Mouse (Mus musculus) hindbrain, embryonic 15.5 days (tissue): ENCODE results near the gene Tmem50b. TPM values are rescaled to one million over a fixed set of nuclear protein-coding genes. Genes with fewer than 3 reads are reported as not detected.

Source experiments
- ATAC-seq: fragments of 200-750 bp; cut with Nextera tagmentation; 2 replicates; pipeline ENCODE4 v1.8.0; 2017; ENCODE audit warnings: low read depth, moderate number of reproducible peaks, moderate TSS enrichment; ENCODE audit not compliant: low FRiP score
- H3K27ac ChIP-seq: fragments of 300-500 bp; sonication (generic); replicated peaks from 2 replicates; pipeline ENCODE4 v1.5.1; 2015; ENCODE audit warnings: mild to moderate bottlenecking, inconsistent platforms
- H3K27me3 ChIP-seq: fragments of 300-500 bp; sonication (generic); 2 replicates; pipeline ENCODE4 v1.6.1; 2015; ENCODE audit warnings: control low read depth, inconsistent platforms
- H3K36me3 ChIP-seq: fragments of 300-500 bp; sonication (generic); 2 replicates; pipeline ENCODE4 v1.6.1; 2015; ENCODE audit warnings: control low read depth, inconsistent platforms
- H3K4me1 ChIP-seq: fragments of 300-500 bp; sonication (generic); replicated peaks from 2 replicates; pipeline ENCODE4 v1.6.1; 2015; ENCODE audit warnings: control low read depth, inconsistent platforms
- H3K4me2 ChIP-seq: fragments of 300-500 bp; sonication (generic); 2 replicates; pipeline ENCODE4 v1.6.1; 2015; ENCODE audit warnings: moderate library complexity, mild to moderate bottlenecking, inconsistent platforms
- H3K4me3 ChIP-seq: fragments of 300-500 bp; sonication (generic); 2 replicates; pipeline ENCODE4 v1.5.1; 2015; ENCODE audit warnings: mild to moderate bottlenecking, inconsistent platforms
- H3K9ac ChIP-seq: fragments of 300-500 bp; sonication (generic); 2 replicates; pipeline ENCODE4 v1.6.1; 2015; ENCODE audit warnings: inconsistent platforms
- H3K9me3 ChIP-seq: fragments of 300-500 bp; sonication (generic); 2 replicates; pipeline ENCODE4 v1.6.1; 2016; ENCODE audit warnings: control low read depth, inconsistent platforms
- WGBS: fragments of 180-500 bp; shearing (Covaris S2); methylation state at CpG from one replicate; pipeline ENCODE4 v1.1.7; 2015; 5-methylcytosine and 5-hydroxymethylcytosine counted together
- polyA plus RNA-seq: library from polyadenylated mRNA; unstranded; fragments of >200 nt; fragmentation: Nextera tagmentation; extraction: Ambion mirVana; gene quantifications from 2 replicates; pipeline ENCODE4 v1.2.1, GENCODE M21; 2015

Gene Tmem50b
- polyA plus RNA-seq, 1 experiment from 2014 or later: 99.3 TPM

DNA sequence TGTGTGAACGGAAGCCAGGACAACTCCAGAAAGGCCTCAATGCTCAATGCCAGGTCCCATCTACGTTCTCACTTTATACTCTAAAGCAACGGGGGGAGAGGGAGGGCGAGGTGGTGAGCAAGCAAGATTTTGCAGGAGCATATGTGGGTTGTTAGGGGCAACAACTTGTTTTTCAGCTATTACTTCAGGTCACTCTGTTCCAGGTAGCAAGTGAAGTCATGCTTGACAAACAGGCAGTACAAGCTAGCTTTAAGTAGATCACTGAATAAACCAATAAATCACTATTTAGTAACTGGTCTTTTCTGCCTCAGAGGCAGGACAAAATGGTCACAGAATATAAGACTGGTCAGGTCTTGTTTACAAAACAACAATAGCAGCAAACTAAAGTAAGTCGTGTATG, 12.0 kb downstream of the Tmem50b start:
- Histone ChIP-seq H3K36me3 (peaks cover 17% of the 10 kb centered on the region), H3K9me3 (no peaks in the 10 kb centered on the region), H3K27ac (no peak overlapping the region), H3K9ac (no peak overlapping the region), H3K4me1 (no peaks in the 10 kb centered on the region), H3K4me3 (no peak overlapping the region), H3K4me2 (no peak overlapping the region), H3K27me3 (no peaks in the 10 kb centered on the region)
- 89% methylated on average over 5 of the region's 5 CpGs for WGBS
- no peak for ATAC-seq

GRCm38 (mm10) chr16:91582307-91582706, 15.3 kb downstream of the Tmem50b start:
- H3K27me3 ChIP-seq: no peaks in the 10 kb centered on the region
- no peaks in the 10 kb centered on the region for H3K9me3 ChIP-seq
- no peaks in the 10 kb centered on the region for H3K4me1 ChIP-seq
- H3K9ac ChIP-seq: no peak overlapping the region
- no peak overlapping the region for H3K27ac ChIP-seq
- ATAC-seq: no peak
- H3K36me3 ChIP-seq: peaks cover 23% of the 10 kb centered on the region
- 73% methylated on average over 2 of the region's 2 CpGs for WGBS
- no peak overlapping the region for H3K4me2 ChIP-seq
- H3K4me3 ChIP-seq: no peak overlapping the region

GRCm38 (mm10) chr16:91578980-91579720, 18.4 kb downstream of the Tmem50b start:
- no peak overlapping the region for H3K27ac ChIP-seq
- H3K4me2 ChIP-seq: no peak overlapping the region
- 81% methylated on average over 14 of the region's 14 CpGs for WGBS
- H3K9me3 ChIP-seq: no peaks in the 10 kb centered on the region
- ATAC-seq: no peak
- H3K9ac ChIP-seq: no peak overlapping the region
- no peaks in the 10 kb centered on the region for H3K4me1 ChIP-seq
- H3K27me3 ChIP-seq: no peaks in the 10 kb centered on the region
- H3K4me3 ChIP-seq: no peak overlapping the region
- H3K36me3 ChIP-seq: peaks cover 15% of the 10 kb centered on the region

DNA sequence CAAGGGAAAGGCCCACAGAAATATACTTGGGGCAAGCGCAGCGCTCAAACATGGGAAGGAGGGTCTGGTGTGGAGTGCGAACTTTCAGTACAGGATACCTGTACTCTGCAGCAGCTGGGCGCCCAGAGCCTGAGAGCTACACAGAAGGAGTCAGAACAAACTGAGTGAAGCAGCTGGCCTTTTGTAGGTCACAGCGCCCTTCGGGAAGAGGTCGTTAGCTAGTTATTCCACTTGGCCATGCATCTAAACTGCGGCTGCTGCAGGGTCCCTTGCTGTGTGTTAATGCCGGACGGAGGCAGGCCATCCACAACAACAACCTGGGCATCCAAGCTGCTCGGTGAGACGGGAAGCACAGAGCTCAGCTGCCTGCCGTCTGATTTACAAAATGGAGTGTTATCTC, 22.4 kb downstream of the Tmem50b start:
- Histone ChIP-seq H3K27ac (no peak overlapping the region), H3K9me3 (no peaks in the 10 kb centered on the region), H3K27me3 (no peaks in the 10 kb centered on the region), H3K4me3 (no peak overlapping the region), H3K9ac (no peak overlapping the region), H3K4me1 (no peaks in the 10 kb centered on the region), H3K4me2 (no peak overlapping the region), H3K36me3 (peaks cover 11% of the 10 kb centered on the region; the same call in 1 of the 2 replicates)
- no peak for ATAC-seq
- WGBS: 68% methylated on average over 13 of the region's 13 CpGs

DNA sequence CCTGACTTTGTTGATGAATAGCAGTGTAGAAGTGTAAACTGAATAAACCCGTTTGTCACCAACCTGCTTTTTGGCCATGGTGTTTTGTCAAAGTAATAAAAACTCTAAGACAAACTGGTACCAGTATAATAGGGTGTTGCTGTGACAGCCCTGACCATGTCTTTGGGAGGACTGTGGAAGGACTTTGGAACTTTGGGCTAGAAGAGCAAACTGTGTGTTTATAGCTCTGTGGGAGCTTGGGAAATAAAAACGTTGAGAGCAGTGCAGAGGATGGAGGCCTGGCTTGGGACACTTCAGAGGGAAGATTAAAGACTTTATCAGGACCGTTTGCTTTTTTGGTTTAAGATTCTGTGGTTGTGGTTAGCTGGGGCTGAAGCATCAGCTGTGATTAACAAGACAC, 26.5 kb downstream of the Tmem50b start:
- H3K4me1 ChIP-seq: no peaks in the 10 kb centered on the region
- H3K4me3 ChIP-seq: no peak overlapping the region
- no peaks in the 10 kb centered on the region for H3K27me3 ChIP-seq
- H3K36me3 ChIP-seq: 0 out of 2 replicates have a peak, but pooled peaks cover 3% of the 10 kb centered on the region
- no peak overlapping the region for H3K4me2 ChIP-seq
- H3K27ac ChIP-seq: no peak overlapping the region
- no peak overlapping the region for H3K9ac ChIP-seq
- 78% methylated on average over 3 of the region's 3 CpGs for WGBS
- ATAC-seq: no peak
- no peaks in the 10 kb centered on the region for H3K9me3 ChIP-seq

DNA sequence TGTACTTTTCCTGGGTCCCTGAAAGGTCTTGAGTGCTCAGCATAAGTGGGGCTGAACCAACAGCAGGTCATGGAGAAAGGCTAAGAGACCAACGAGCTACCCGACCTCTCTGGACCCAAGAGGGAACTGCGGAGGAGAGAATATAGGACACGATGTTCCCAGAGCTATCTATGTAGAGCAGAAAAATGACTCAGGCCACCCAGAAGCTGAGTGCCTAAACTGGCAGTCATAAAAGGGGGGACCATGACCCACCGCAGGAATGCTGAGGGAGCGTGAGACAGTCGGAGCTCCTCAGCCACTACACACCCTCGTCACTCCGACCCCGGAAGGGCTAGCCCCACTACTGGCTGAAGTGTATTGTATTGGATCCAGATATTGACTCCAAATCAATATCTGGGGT, 28.6 kb downstream of the Tmem50b start:
- Histone ChIP-seq H3K27ac (no peak overlapping the region), H3K4me1 (no peaks in the 10 kb centered on the region), H3K9ac (no peak overlapping the region), H3K36me3 (peaks cover 11% of the 10 kb centered on the region), H3K9me3 (no peaks in the 10 kb centered on the region), H3K27me3 (no peaks in the 10 kb centered on the region), H3K4me2 (no peak overlapping the region), H3K4me3 (no peak overlapping the region)
- no peak for ATAC-seq
- WGBS: 86% methylated on average over 10 of the region's 10 CpGs

DNA sequence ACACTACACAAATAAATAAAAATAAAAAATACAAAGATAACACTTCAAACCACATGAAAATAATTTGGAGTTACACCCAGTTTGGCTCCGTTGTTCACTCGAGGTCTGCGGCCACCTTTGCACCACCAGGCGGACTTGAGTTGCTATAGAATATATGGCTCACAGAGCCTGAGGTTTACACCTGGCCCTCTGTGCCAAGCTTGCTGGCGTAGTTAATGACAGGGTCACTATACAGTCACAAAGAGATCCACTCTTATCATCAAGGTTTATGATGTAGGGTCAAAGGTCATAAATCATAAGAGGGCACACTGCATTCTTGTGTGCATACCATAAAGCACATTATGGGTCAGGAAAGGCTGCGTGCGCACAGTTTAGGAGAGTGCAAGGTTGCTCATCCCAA, 31.6 kb downstream of the Tmem50b start:
- whole genome bisulfite sequencing: 89% methylated on average over 7 of the region's 7 CpGs
- H3K9me3 ChIP-seq: no peaks in the 10 kb centered on the region

GRCm38 (mm10) chr16:91565292-91565951, 32.2 kb downstream of the Tmem50b start:
- Histone ChIP-seq H3K4me1 (no peaks in the 10 kb centered on the region), H3K36me3 (peaks cover 35% of the 10 kb centered on the region)
- 67% methylated on average over 9 of the region's 9 CpGs for WGBS

More for the DNA sequence above, 31.6 kb downstream of the Tmem50b start:
- Histone ChIP-seq H3K27ac (no peak overlapping the region), H3K4me3 (no peak overlapping the region), H3K36me3 (peaks cover 32% of the 10 kb centered on the region), H3K4me2 (no peak overlapping the region), H3K27me3 (no peaks in the 10 kb centered on the region), H3K9ac (no peak overlapping the region), H3K4me1 (no peaks in the 10 kb centered on the region)
- no peak for ATAC-seq

DNA sequence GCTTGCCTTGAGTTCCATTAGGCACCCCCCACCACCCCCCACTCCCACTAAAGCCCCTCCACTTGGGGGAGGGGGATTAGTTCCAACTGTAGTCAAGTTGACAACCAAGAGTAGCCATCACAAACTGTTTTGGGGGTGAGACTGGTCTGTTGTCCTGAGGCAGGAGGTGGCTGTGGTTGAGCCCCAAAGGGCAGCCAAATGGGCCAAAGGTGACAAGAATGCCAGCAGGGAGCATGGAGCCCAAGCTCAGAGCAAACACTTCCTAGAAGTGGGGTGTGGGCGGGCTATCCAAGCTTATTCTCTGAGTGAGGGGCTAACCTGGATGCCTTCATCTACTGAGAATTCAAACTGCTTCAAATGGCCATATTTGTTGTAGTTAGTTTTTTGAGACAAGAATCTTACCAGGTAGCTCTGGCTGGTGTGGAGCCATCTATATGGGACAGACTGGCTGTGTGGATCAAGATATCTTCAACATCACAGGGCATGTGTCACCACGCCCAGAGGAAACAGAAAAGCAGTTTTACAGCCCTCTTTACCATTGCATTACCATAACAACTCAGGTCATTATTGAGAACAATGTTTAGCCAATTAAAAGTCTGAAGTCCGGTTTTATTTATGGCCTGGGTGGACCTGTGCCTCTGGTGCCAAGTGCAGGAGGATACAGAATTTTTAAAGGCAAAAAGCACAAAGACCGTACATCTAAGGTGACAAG, 32.9 kb downstream of the Tmem50b start:
- H3K4me1 ChIP-seq: no peaks in the 10 kb centered on the region

More at GRCm38 (mm10) chr16:91565292-91565951, 32.2 kb downstream of the Tmem50b start:
- Histone ChIP-seq H3K27me3 (no peaks in the 10 kb centered on the region), H3K27ac (no peak overlapping the region), H3K9me3 (no peaks in the 10 kb centered on the region), H3K9ac (no peak overlapping the region), H3K4me3 (no peak overlapping the region), H3K4me2 (no peak overlapping the region)
- ATAC-seq: no peak

GRCm38 (mm10) chr16:91561541-91562457, 35.8 kb downstream of the Tmem50b start:
- Histone ChIP-seq H3K4me1 (no peaks in the 10 kb centered on the region), H3K27me3 (no peaks in the 10 kb centered on the region), H3K27ac (no peak overlapping the region), H3K36me3 (peaks cover 47% of the 10 kb centered on the region), H3K9me3 (no peaks in the 10 kb centered on the region), H3K4me2 (no peak overlapping the region), H3K9ac (no peak overlapping the region), H3K4me3 (no peak overlapping the region)
- ATAC-seq: no peak
- 70% methylated on average over 38 of the region's 38 CpGs for WGBS

More for the DNA sequence above, 32.9 kb downstream of the Tmem50b start:
- Histone ChIP-seq H3K27ac (no peak overlapping the region), H3K9me3 (no peaks in the 10 kb centered on the region), H3K4me3 (no peak overlapping the region), H3K27me3 (no peaks in the 10 kb centered on the region), H3K4me2 (no peak overlapping the region), H3K9ac (no peak overlapping the region), H3K36me3 (peaks cover 37% of the 10 kb centered on the region)
- no peak for ATAC-seq
- 82% methylated on average over 4 of the region's 4 CpGs for WGBS

- Histone ChIP-seq H3K4me3 (no peak overlapping the region), H3K9ac (no peak overlapping the region), H3K4me2 (no peak overlapping the region), H3K27me3 (no peaks in the 10 kb centered on the region), H3K36me3 (peaks cover 47% of the 10 kb centered on the region), H3K27ac (no peak overlapping the region), H3K9me3 (no peaks in the 10 kb centered on the region), H3K4me1 (no peaks in the 10 kb centered on the region)
- WGBS: 55% methylated on average over 9 of the region's 9 CpGs
- peak; percentile 64; the same call in 1 of the 2 replicates for ATAC-seq
Observed at GRCm38 (mm10) chr16:91561099-91561498, 36.5 kb downstream of the Tmem50b start.
